Mouse (Mus musculus) adipocyte (in vitro differentiated cells): ENCODE measurements around the gene Stx19.
A peak's percentile ranks its signal among the peaks of the same experiment; 100 is the strongest.

Source experiments
- DNase-seq: peaks from one replicate; pipeline ENCODE4 v3.0.0-alpha.2; 2016; ENCODE audit warnings: low spot score

Gene Stx19

GRCm38 (mm10) chr16:62852464-62853252 lies 38.2 kb downstream of the Stx19 start:
- DNase-seq = no peak

- no peak for DNase-seq
Observed at GRCm38 (mm10) chr16:62853611-62854126, 39.2 kb downstream of the Stx19 start.

GRCm38 (mm10) chr16:62854191-62855068 lies 40.0 kb downstream of the Stx19 start, which contains the start of gene Pros1:
Gene Pros1, plus strand, starts transcription at chr16:62854307.
- DNase-seq = peak; percentile 37

- DNase-seq = no peak
Observed at GRCm38 (mm10) chr16:62855385-62855784, 40.9 kb downstream of the Stx19 start.

- no peak for DNase-seq
Observed at GRCm38 (mm10) chr16:62856273-62856672, 41.8 kb downstream of the Stx19 start.

- no peak for DNase-seq
Observed at GRCm38 (mm10) chr16:62857498-62857897, 43.0 kb downstream of the Stx19 start.

GRCm38 (mm10) chr16:62858018-62858417 lies 43.5 kb downstream of the Stx19 start:
- DNase-seq = peak; percentile 57

GRCm38 (mm10) chr16:62860140-62860539 lies 45.7 kb downstream of the Stx19 start:
- DNase-seq = no peak

- no peak for DNase-seq
Observed at GRCm38 (mm10) chr16:62861455-62861854, 47.0 kb downstream of the Stx19 start.

- peak; percentile 22 for DNase-seq
Observed at GRCm38 (mm10) chr16:62872688-62873117, 58.2 kb downstream of the Stx19 start.

- DNase-seq = no peak
Observed at GRCm38 (mm10) chr16:62873180-62873579, 58.7 kb downstream of the Stx19 start.
